Mouse (Mus musculus): ENCODE data around the gene Adgrd1.

Gene Adgrd1

GRCm38 (mm10) chr5:129200132-129200531 lies 103.6 kb downstream of the Adgrd1 start:
- no peak for DNase-seq (ENCODE audit: extremely low spot score)

DNA sequence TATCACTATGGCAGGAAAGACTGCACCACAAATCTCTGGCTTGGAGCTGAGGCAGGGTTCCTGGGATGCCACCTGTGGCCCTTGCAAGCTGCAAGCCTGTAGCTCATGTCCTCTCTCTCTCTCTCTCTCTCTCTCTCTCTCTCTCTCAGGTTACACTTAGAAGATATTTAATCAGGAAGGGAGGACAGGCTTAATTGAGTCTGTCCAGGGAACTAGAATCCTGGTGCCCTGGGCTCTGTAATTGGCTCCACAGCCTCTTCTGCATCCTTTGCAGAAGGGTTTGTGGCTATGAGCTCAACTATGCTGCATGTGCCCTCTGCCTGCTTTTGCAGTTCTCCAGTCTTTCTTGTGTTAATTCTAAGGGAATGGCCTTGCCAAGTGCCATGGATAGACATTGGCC lies 111.7 kb downstream of the Adgrd1 start:
- no peak for DNase-seq (ENCODE audit: extremely low spot score)

DNA sequence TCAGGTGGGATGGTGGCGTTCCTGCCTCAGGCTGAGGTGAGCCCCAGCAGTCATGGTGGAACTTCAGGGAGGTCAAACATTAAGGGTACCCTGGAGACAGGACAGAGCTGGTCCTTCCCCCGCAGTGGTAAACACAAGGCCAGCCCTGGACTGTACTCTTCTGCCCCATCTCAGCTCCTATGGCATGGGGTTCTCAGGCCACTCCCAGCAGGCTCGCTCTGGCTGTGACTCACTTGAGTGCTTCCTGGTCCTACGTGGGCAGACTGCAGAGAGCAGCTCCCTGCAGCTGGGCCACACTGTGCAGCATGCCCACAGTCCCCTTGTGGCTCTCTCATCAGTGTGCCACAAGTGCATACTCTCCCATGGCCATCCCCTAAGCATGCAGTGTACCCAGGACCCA lies 112.3 kb downstream of the Adgrd1 start:
- DNase-seq (ENCODE audit: extremely low spot score) = no peak

GRCm38 (mm10) chr5:129211385-129212031 lies 115.0 kb downstream of the Adgrd1 start:
- no peak for DNase-seq (ENCODE audit: extremely low spot score)

- no peak for DNase-seq (ENCODE audit: extremely low spot score)
Observed at GRCm38 (mm10) chr5:129214023-129214422, 117.5 kb downstream of the Adgrd1 start.

- no peak for DNase-seq (ENCODE audit: extremely low spot score)
Observed at GRCm38 (mm10) chr5:129216001-129216400, 119.5 kb downstream of the Adgrd1 start.

DNA sequence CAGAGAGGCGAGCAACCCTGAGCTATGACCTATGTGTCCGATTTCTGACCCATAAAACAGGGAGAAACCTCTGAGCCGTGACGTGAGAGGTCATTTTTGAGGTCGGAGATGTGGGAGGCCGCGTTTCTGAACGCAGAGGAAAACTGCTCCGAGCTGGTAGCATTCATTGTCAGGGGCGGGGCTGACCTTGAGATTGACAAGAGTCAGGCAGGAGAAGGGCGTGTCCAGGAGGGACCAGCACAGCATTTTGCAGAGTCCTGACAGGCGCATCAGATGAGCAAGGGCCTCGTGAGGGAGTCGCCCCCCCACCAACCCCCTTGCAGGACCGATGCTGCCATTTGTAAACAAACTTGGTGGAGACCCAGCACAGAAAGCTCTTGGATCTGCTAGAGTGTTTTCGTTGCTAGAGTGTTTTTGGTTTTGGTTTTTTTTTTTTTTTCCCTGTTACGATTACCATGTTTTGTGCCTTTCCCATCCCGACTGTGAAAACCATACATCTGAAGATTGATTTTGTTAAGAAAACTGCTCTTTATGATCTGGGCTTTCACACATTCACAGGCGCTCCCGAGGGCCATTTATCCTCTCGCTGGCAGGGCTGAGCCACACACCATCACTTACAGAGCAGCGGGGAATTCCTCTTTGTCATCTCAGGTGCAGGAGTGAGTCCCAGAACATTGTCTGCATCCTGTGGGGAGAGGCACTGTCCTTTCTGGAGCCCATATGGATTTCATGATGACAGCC lies 121.1 kb downstream of the Adgrd1 start:
- DNase-seq (ENCODE audit: extremely low spot score) = peak; percentile 52

DNA sequence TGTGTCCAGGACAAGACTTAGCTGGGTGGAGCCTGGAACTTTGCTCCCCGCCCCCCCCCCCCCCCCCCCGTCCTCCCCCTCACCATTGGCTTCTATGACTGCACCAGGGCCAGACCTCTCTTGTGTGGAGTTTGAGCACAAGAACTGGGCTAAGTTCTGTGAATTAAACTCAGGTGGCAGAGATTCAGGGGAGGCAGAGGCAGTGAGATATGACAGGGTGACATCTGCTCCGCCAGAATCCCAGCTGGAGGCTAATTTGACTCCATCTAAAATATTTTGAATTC lies 121.6 kb downstream of the Adgrd1 start:
- DNase-seq (ENCODE audit: extremely low spot score) = peak; percentile 52

- peak; percentile 60 for DNase-seq (ENCODE audit: extremely low spot score)
Observed at GRCm38 (mm10) chr5:129218537-129218981, 122.0 kb downstream of the Adgrd1 start.

- DNase-seq (ENCODE audit: extremely low spot score) = no peak
Observed at GRCm38 (mm10) chr5:129219178-129219760, 122.7 kb downstream of the Adgrd1 start.

- no peak for DNase-seq (ENCODE audit: extremely low spot score)
Observed at GRCm38 (mm10) chr5:129225810-129226450, 129.4 kb downstream of the Adgrd1 start.

- DNase-seq (ENCODE audit: extremely low spot score) = no peak
Observed at GRCm38 (mm10) chr5:129228171-129228570, 131.6 kb downstream of the Adgrd1 start.

GRCm38 (mm10) chr5:129233301-129233700 lies 136.8 kb downstream of the Adgrd1 start:
- DNase-seq (ENCODE audit: extremely low spot score) = no peak

- no peak for DNase-seq (ENCODE audit: extremely low spot score)
Observed at GRCm38 (mm10) chr5:129233881-129234432, 137.4 kb downstream of the Adgrd1 start.

- DNase-seq (ENCODE audit: extremely low spot score) = no peak
Observed at GRCm38 (mm10) chr5:129236366-129236765, 139.8 kb downstream of the Adgrd1 start.

GRCm38 (mm10) chr5:129241865-129242264 lies 145.3 kb downstream of the Adgrd1 start:
- DNase-seq (ENCODE audit: extremely low spot score) = no peak

GRCm38 (mm10) chr5:129242265-129242664 lies 145.7 kb downstream of the Adgrd1 start:
- no peak for DNase-seq (ENCODE audit: extremely low spot score)

- no peak for DNase-seq (ENCODE audit: extremely low spot score)
Observed at GRCm38 (mm10) chr5:129243120-129243519, 146.6 kb downstream of the Adgrd1 start.

DNA sequence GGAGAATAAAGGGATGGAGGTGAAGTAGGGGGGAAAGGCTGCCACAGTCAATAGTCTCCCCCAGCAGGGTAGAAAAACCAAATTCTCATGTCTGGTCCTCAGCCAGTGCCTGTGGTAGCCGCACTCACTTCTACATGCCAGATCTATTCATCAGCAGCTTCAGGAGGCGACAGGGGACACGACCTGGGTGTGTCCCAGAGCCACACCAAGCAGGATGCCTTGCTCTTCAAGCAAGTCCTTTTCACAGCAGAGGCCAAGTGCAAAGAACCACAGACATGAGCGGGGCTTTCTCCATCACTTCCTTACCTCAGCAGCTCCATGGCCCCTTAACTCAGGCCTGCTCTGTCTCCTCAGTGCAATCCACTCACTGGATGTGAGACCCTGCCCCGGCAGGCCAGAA lies 147.8 kb downstream of the Adgrd1 start:
- no peak for DNase-seq (ENCODE audit: extremely low spot score)

GRCm38 (mm10) chr5:129249080-129249479 lies 152.5 kb downstream of the Adgrd1 start:
- DNase-seq (ENCODE audit: extremely low spot score) = no peak
